Mouse (Mus musculus): ENCODE data around the gene Sec16b.
A peak's percentile ranks its signal among the peaks of the same experiment; 100 is the strongest.

The Sec16b gene

GRCm38 (mm10) chr1:157506522-157506921, at the start of gene Sec16b:
Gene Sec16b (plus strand): TSS chr1:157506728.
- DNase-seq = no peak

- DNase-seq = no peak
Observed at GRCm38 (mm10) chr1:157457789-157458188, 48.7 kb upstream of the Sec16b start.

- no peak for DNase-seq
Observed at GRCm38 (mm10) chr1:157458421-157459208, 47.9 kb upstream of the Sec16b start, which contains the start of gene Cryzl2. Gene Cryzl2 (plus strand): TSS chr1:157458577.

- no peak for DNase-seq
Observed at GRCm38 (mm10) chr1:157459904-157460303, 46.6 kb upstream of the Sec16b start.

GRCm38 (mm10) chr1:157461276-157461675, 45.3 kb upstream of the Sec16b start:
- DNase-seq = no peak

GRCm38 (mm10) chr1:157462336-157462735, 44.2 kb upstream of the Sec16b start:
- no peak for DNase-seq

- DNase-seq = peak; percentile 14
Observed at GRCm38 (mm10) chr1:157465194-157465593, 41.3 kb upstream of the Sec16b start.

GRCm38 (mm10) chr1:157467866-157468265, 38.7 kb upstream of the Sec16b start:
- DNase-seq = no peak

GRCm38 (mm10) chr1:157470761-157471386, 35.7 kb upstream of the Sec16b start:
- no peak for DNase-seq

- no peak for DNase-seq
Observed at GRCm38 (mm10) chr1:157472716-157473115, 33.8 kb upstream of the Sec16b start.

- no peak for DNase-seq
Observed at GRCm38 (mm10) chr1:157474865-157475264, 31.7 kb upstream of the Sec16b start.

GRCm38 (mm10) chr1:157476231-157476630, 30.3 kb upstream of the Sec16b start:
- DNase-seq = no peak

- DNase-seq = no peak
Observed at GRCm38 (mm10) chr1:157480090-157480489, 26.4 kb upstream of the Sec16b start.

GRCm38 (mm10) chr1:157480901-157481300, 25.6 kb upstream of the Sec16b start:
- no peak for DNase-seq

- no peak for DNase-seq
Observed at GRCm38 (mm10) chr1:157481666-157482065, 24.9 kb upstream of the Sec16b start.

- DNase-seq = no peak
Observed at GRCm38 (mm10) chr1:157484161-157484560, 22.4 kb upstream of the Sec16b start.

GRCm38 (mm10) chr1:157500657-157501056, 5.9 kb upstream of the Sec16b start:
- no peak for DNase-seq

GRCm38 (mm10) chr1:157501352-157501945, 5.1 kb upstream of the Sec16b start:
- no peak for DNase-seq

GRCm38 (mm10) chr1:157503071-157503470, 3.5 kb upstream of the Sec16b start:
- no peak for DNase-seq

- DNase-seq = no peak
Observed at GRCm38 (mm10) chr1:157506995-157507595, 567 bp downstream of the Sec16b start.

- DNase-seq = no peak
Observed at GRCm38 (mm10) chr1:157507814-157508213, 1.3 kb downstream of the Sec16b start.

- DNase-seq = no peak
Observed at GRCm38 (mm10) chr1:157512690-157513448, 6.3 kb downstream of the Sec16b start.

GRCm38 (mm10) chr1:157513559-157513958, 7.0 kb downstream of the Sec16b start:
- DNase-seq = no peak

All from cerebellum, adult 8-10 months (tissue).